Mouse (Mus musculus): ENCODE measurements around the gene Tacc2. TPM values are rescaled to one million over a fixed set of nuclear protein-coding genes. Genes with fewer than 3 reads are reported as not detected.

Tacc2 gene
- polyA plus RNA-seq, 1 experiment, result not detected

DNA sequence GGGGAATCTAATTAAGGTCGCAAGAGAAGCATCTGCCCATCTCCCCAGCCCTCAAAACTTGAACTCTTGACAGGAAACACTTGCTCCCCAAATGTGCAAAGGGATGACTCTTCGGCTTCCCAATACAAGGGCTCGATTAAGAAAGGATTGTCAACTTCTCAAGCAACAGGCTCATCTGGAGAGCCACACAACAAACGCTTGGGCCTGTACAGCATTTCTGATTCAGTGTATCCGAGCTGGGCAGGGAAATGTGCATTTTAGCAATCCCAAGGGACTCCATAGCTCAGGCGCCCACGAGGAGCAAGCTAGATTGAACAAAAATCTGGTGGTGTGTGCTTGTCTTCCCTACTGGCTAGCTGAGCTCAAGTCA is 30.8 kb upstream of the Tacc2 start:
- TF ChIP-seq POLR2A (IDR thresholded peaks at IDR 0.05; ENCODE audit: insufficient read depth, low read depth, low read length) (no peak), CTCF (IDR thresholded peaks at IDR 0.05; ENCODE audit: insufficient read depth, low read depth, low read length) (no peak)
- Histone ChIP-seq H3K4me3 (ENCODE audit: insufficient read depth, low read depth, low read length) (peak overlapping the region; percentile 94), H3K4me1 (ENCODE audit: control insufficient read depth, insufficient read depth, low read length) (peaks cover 3% of the 10 kb centered on the region; the same call in 1 of the 2 replicates), H3K27ac (ENCODE audit: insufficient read depth, low read depth, low read length) (peak overlapping the region; percentile 85)
- 2% methylated on average over 7 of the region's 7 CpGs for WGBS

DNA sequence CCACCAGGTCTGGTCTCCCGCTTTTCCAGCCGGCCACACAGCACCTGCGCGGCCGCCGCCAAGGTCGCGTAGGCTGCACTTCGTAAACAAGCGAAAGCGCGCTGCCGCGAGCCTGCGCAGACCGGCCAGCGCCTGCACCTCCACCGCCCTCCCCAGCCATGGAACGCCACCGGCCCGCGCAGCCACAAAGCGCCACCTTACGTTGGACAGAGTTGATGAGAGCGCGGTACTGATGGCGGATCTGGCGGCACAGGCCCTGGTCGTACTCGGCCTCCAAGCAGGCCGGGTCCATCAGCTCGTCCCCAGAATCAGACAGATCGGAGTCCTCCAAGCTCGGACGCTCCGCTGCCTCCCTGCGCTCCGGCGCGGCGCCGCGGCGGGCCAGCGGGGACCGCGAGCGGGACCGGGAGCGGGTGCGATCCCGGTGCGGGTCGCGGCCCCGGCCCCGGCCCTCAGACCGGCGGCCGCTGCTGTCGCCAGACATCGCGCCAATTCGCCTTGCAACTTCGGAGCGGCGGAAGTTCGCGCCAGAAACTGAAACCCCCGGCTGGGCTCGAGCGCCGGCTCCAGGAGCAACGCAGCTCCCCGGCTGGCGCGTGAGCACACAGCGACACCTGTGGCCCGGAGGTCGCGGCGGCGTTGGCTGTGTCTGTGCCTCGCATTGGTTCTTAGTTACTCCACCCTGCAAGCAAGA is 30.3 kb upstream of the Tacc2 start:
- TF ChIP-seq POLR2A (IDR thresholded peaks at IDR 0.05; ENCODE audit: insufficient read depth, low read depth, low read length), result no peak; the same call in none of the 2 replicates
- peak; percentile 67 for TF ChIP-seq CTCF (IDR thresholded peaks at IDR 0.05; ENCODE audit: insufficient read depth, low read depth, low read length)
- peaks cover 3% of the 10 kb centered on the region; the same call in 1 of the 2 replicates for H3K4me1 ChIP-seq (ENCODE audit: control insufficient read depth, insufficient read depth, low read length)
- under 1% methylated on average over 84 of the region's 84 CpGs for WGBS
- peak overlapping the region; percentile 85 for H3K27ac ChIP-seq (ENCODE audit: insufficient read depth, low read depth, low read length)
- peak overlapping the region; percentile 94 for H3K4me3 ChIP-seq (ENCODE audit: insufficient read depth, low read depth, low read length)

DNA sequence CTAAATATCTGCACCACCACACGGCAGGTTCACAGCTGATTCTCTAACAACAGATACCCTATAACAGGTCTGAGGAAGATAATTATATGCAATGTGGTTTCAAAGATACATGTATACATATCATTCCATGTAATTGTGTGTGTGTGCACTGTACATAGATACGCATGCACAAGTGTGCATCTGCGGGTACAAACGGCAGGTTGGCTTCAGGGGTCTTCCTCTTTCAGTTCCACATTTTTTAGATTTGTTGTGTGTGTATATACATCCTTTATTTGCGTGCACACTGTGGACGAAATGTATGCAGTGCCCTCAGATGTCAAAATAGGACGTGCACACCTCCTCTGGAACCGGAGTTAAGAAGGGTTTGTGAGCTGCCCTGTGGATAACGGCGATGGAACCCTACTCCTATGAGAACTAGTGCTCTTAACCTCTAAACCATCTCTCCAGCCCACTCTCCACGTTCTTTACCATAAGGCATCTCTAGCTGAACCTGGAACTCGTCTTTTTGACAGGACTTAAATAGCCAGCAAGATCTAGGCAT is 29.5 kb upstream of the Tacc2 start:
- H3K27ac ChIP-seq (ENCODE audit: insufficient read depth, low read depth, low read length), result no peak overlapping the region
- no peak overlapping the region for H3K4me3 ChIP-seq (ENCODE audit: insufficient read depth, low read depth, low read length)
- 86% methylated on average over 12 of the region's 12 CpGs for WGBS
- TF ChIP-seq CTCF (IDR thresholded peaks at IDR 0.05; ENCODE audit: insufficient read depth, low read depth, low read length) (no peak), POLR2A (IDR thresholded peaks at IDR 0.05; ENCODE audit: insufficient read depth, low read depth, low read length) (no peak)
- H3K4me1 ChIP-seq (ENCODE audit: control insufficient read depth, insufficient read depth, low read length), result peaks cover 4% of the 10 kb centered on the region; the same call in 1 of the 2 replicates

DNA sequence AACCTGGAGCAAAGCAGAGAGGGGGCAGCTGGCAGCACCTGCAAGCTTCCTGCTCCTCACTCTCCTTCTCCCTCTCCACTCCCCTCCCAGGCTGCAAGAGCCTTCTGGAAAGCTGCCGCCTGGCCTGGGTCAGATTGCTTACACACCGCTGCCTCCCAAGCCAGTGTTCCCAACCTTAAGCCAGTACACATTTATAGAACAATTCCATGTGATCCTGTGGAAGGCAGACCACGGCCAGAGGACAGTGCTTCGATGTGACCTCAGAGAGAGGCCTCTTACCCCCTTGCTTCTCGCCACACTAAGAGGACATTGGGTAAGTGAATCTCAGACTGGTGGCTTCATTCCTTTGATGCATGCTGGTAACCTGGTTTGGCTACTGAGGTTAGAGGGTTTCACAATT is 24.5 kb upstream of the Tacc2 start:
- TF ChIP-seq POLR2A (IDR thresholded peaks at IDR 0.05; ENCODE audit: insufficient read depth, low read depth, low read length), result no peak
- no peak for TF ChIP-seq CTCF (IDR thresholded peaks at IDR 0.05; ENCODE audit: insufficient read depth, low read depth, low read length)
- no peak overlapping the region for H3K27ac ChIP-seq (ENCODE audit: insufficient read depth, low read depth, low read length)
- 61% methylated on average over 5 of the region's 5 CpGs for WGBS
- peaks cover 3% of the 10 kb centered on the region; the same call in 1 of the 2 replicates for H3K4me1 ChIP-seq (ENCODE audit: control insufficient read depth, insufficient read depth, low read length)
- no peak overlapping the region for H3K4me3 ChIP-seq (ENCODE audit: insufficient read depth, low read depth, low read length)

DNA sequence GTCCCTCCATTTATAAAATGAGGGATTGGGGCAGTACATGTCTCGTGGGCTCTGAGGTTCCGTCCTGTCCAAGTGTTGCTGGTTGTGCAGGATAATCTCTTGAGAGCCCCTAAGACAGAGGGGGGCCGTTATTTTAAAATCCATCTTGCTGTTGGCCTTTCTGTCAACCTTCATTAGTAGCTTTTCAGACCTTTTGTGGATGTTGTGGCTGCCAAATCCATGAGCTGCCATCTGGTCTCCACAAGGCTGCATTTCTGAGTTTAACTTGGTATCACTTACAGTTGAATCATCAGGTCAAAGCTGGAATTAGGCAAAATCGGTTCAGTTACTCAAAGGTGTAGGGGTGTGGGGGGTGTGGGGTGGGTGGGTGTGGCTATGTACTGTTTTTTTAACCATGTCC is 23.9 kb upstream of the Tacc2 start:
- Histone ChIP-seq H3K4me1 (ENCODE audit: control insufficient read depth, insufficient read depth, low read length) (peaks cover 3% of the 10 kb centered on the region; the same call in 1 of the 2 replicates), H3K27ac (ENCODE audit: insufficient read depth, low read depth, low read length) (no peak overlapping the region), H3K4me3 (ENCODE audit: insufficient read depth, low read depth, low read length) (no peak overlapping the region)
- TF ChIP-seq CTCF (IDR thresholded peaks at IDR 0.05; ENCODE audit: insufficient read depth, low read depth, low read length) (no peak), POLR2A (IDR thresholded peaks at IDR 0.05; ENCODE audit: insufficient read depth, low read depth, low read length) (no peak)
- 64% methylated on average over 4 of the region's 4 CpGs for WGBS

DNA sequence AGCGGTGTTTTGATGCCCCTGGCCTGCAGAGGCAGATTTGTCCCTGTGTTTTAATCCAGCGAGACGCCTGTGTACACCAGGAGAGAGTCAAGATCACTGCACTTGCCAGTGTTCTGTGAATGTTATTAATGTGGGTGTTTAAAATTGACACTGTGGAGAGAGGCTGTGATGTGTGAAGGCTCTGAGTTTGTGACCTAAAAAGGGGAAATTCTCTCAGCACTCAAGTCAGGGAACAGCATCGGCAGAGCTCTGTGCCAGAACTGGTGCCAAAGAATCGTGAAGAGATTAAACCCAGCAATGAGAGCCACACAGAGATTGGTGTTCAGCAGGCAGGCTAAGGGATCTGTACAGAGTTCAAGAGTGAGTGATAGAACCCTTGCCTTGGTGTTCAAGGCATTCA is 21.6 kb upstream of the Tacc2 start:
- TF ChIP-seq POLR2A (IDR thresholded peaks at IDR 0.05; ENCODE audit: insufficient read depth, low read depth, low read length) (no peak), CTCF (IDR thresholded peaks at IDR 0.05; ENCODE audit: insufficient read depth, low read depth, low read length) (no peak)
- Histone ChIP-seq H3K4me3 (ENCODE audit: insufficient read depth, low read depth, low read length) (no peak overlapping the region), H3K4me1 (ENCODE audit: control insufficient read depth, insufficient read depth, low read length) (peaks cover 3% of the 10 kb centered on the region; the same call in 1 of the 2 replicates), H3K27ac (ENCODE audit: insufficient read depth, low read depth, low read length) (no peak overlapping the region)
- WGBS, result 41% methylated on average over 5 of the region's 5 CpGs

DNA sequence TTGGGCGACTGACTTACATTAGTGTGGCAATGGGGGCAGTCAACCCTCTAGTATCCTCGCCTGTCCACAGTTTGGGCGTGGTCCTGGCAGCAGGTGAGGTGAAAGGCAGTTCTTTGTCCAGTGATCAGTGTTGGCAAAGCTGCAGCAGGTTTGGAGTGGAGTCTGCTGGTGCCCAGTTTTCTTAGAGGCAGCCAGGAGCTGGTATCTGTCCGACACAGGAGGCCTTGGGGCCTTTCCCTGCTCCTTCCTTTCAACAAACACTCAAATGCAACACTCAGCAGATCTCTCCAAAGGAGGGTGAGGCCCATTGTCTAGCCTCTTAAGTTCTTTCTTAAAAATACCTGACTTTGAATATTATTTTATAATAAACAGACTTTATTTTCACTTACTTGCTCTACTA is 18.6 kb upstream of the Tacc2 start:
- Histone ChIP-seq H3K27ac (ENCODE audit: insufficient read depth, low read depth, low read length) (no peak overlapping the region), H3K4me1 (ENCODE audit: control insufficient read depth, insufficient read depth, low read length) (peaks cover 2% of the 10 kb centered on the region; the same call in 1 of the 2 replicates), H3K4me3 (ENCODE audit: insufficient read depth, low read depth, low read length) (no peak overlapping the region)
- no peak for TF ChIP-seq POLR2A (IDR thresholded peaks at IDR 0.05; ENCODE audit: insufficient read depth, low read depth, low read length)
- TF ChIP-seq CTCF (IDR thresholded peaks at IDR 0.05; ENCODE audit: insufficient read depth, low read depth, low read length), result no peak
- WGBS, result 96% methylated on average over 4 of the region's 4 CpGs

DNA sequence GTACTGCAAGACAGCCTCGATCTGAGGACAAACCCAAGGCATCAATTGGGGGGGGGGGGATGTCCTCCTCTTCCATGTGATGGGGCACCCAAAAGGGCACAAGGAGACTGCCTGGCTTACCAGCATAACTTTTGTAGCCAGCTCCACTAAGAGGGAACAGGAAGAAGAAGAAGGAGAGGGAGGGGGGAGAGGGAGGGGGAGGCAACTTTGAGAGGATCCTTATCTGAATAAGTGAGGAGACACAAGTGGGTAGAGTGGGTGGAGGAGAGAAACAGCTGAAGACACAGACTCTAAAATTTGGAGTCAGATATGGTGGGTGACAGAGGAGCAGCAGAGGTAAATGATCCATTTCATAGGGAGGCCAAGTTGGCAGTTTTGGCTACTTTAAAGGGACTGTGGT is 16.3 kb upstream of the Tacc2 start:
- TF ChIP-seq CTCF (IDR thresholded peaks at IDR 0.05; ENCODE audit: insufficient read depth, low read depth, low read length) (no peak), POLR2A (IDR thresholded peaks at IDR 0.05; ENCODE audit: insufficient read depth, low read depth, low read length) (no peak)
- Histone ChIP-seq H3K27ac (ENCODE audit: insufficient read depth, low read depth, low read length) (no peak overlapping the region), H3K4me3 (ENCODE audit: insufficient read depth, low read depth, low read length) (no peak overlapping the region), H3K4me1 (ENCODE audit: control insufficient read depth, insufficient read depth, low read length) (peaks cover 2% of the 10 kb centered on the region; the same call in 1 of the 2 replicates)
- 76% methylated on average over 1 of the region's 1 CpGs for WGBS

DNA sequence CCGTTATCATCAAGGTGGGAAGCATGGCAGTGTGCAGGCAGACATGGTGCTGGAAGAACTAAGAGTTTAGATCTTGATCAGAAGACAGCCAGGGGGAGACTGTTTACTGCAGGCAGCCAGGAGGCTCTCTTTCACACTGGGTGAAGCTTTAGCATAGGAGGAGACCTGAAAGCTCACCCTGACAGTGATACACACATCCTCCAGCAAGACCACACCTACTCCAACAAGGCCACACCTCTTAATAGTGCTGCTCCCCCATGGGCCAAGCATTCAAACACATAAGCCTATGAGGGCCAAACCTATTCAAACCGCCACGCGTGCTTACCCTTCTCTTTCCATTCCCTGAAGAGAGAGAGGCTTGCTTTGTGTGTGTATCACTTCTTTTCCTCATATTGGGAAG is 14.0 kb upstream of the Tacc2 start:
- no peak overlapping the region for H3K4me3 ChIP-seq (ENCODE audit: insufficient read depth, low read depth, low read length)
- TF ChIP-seq POLR2A (IDR thresholded peaks at IDR 0.05; ENCODE audit: insufficient read depth, low read depth, low read length) (no peak), CTCF (IDR thresholded peaks at IDR 0.05; ENCODE audit: insufficient read depth, low read depth, low read length) (no peak)
- peaks cover 2% of the 10 kb centered on the region; the same call in 1 of the 2 replicates for H3K4me1 ChIP-seq (ENCODE audit: control insufficient read depth, insufficient read depth, low read length)
- WGBS, result 97% methylated on average over 4 of the region's 4 CpGs
- no peak overlapping the region for H3K27ac ChIP-seq (ENCODE audit: insufficient read depth, low read depth, low read length)
